Comparison of ENCODE assay signal across 19 mouse cellular contexts in genomic region chr2:164087416-164088017, GRCm38 (mm10). TPM values are rescaled to one million over a fixed set of nuclear protein-coding genes. Genes with fewer than 3 reads are reported as not detected.
A peak's percentile ranks its signal among the peaks of the same experiment; 100 is the strongest.
DNase-seq lines count a peak whose midpoint lies in the region; ATAC-seq and TF ChIP-seq lines count a peak whose summit lies in the region.
"Had no signal": no experiment of that assay in that cellular context is flagged by ENCODE, and none has a peak within 500 bp of the region (broad histone marks: within the 10 kb centered on the region; RNA-seq: fewer than 3 reads in every experiment).

No protein-coding gene starts in this region.

- WGBS in spleen, adult 2 months: 33% methylated on average over 6 of the region's 6 CpGs

- peaks cover 30% of the 10 kb centered on the region for H3K36me3 ChIP-seq in spleen, adult 2 months (ENCODE audit: control insufficient read depth, insufficient read depth, low read length)

- intact Hi-C loops in left cerebral cortex, postnatal 36 days (cut with DNase I): no loop called here

- no peak for TF ChIP-seq POLR2A in spleen, adult 2 months (IDR thresholded peaks at IDR 0.05; ENCODE audit: low read depth, low read length)

- TF ChIP-seq CTCF in spleen, adult 2 months (IDR thresholded peaks at IDR 0.05; ENCODE audit: extremely low read depth, insufficient read depth, insufficient read length, insufficient replicate concordance): no peak

- peaks cover 22% of the 10 kb centered on the region; the same call in 1 of the 2 replicates for H3K4me1 ChIP-seq in spleen, adult 2 months (ENCODE audit: control insufficient read depth, insufficient read depth, insufficient read length)
- H3K4me1 ChIP-seq: embryonic facial prominence, embryonic 10.5 days; forebrain, embryonic 13.5 days; heart, embryonic 15.5 days; hindbrain, embryonic 13.5 days had no signal

- H3K27me3 ChIP-seq in spleen, adult 2 months (ENCODE audit: control insufficient read depth, insufficient read depth, low read length): no peaks in the 10 kb centered on the region
- H3K27me3 ChIP-seq: forebrain, embryonic 13.5 days; heart, embryonic 15.5 days; hindbrain, embryonic 13.5 days had no signal

- ATAC-seq in CD4-positive, CD25-positive, alpha-beta regulatory T cell, adult 4 months: peak; percentile 40
- ATAC-seq in inflammation-experienced regulatory T-cells, adult 6 months: peak; percentile 21
- ATAC-seq: forebrain, embryonic 13.5 days; forebrain, postnatal 0 days had no signal

- no peak for DNase-seq in spleen, adult 2 months (ENCODE audit: low read depth in 1 of 2, low spot score in 2 of 2)
- DNase-seq in spleen, adult 18-20 months: no peak
- DNase-seq in CD4-positive helper T cell, adult 2 months (ENCODE audit: low read depth, low spot score): peak; percentile 66
- DNase-seq in left cerebral cortex, postnatal 36 days (ENCODE audit: low spot score in 2 of 2): no peak
- no peak for DNase-seq in kidney, postnatal 25 days
- DNase-seq: adrenal gland, adult 8-10 months; adrenal gland, postnatal 36 days; cerebellum, adult 2 months; cerebellum, postnatal 10 days; forebrain, postnatal 0 days; gastrocnemius, postnatal 14 days; heart, adult 2 months; heart, postnatal 14 days had no signal

- H3K4me3 ChIP-seq in spleen, adult 2 months (ENCODE audit: extremely low read depth, insufficient read depth, insufficient read length): no peak overlapping the region
- H3K4me3 ChIP-seq: embryonic facial prominence, embryonic 10.5 days; forebrain, embryonic 13.5 days; heart, adult 2 months; heart, embryonic 15.5 days; hindbrain, embryonic 13.5 days had no signal

- H3K27ac ChIP-seq in spleen, adult 2 months (ENCODE audit: insufficient read depth, low read length): peak overlapping the region; percentile 47
- H3K27ac ChIP-seq: embryonic facial prominence, embryonic 10.5 days; forebrain, embryonic 13.5 days; heart, adult 2 months; heart, embryonic 15.5 days; hindbrain, embryonic 13.5 days had no signal

RNA-seq across cellular contexts. Expression of gene Tomm34, which starts 16.5 kb away (rescaled TPM):
- 51.7 and 66.0 TPM in 2 replicates for polyA plus RNA-seq in spleen, adult 2 months (2012; rRNA removed)
- polyA plus RNA-seq in CD4-positive, CD25-positive, alpha-beta regulatory T cell, adult 4 months (2017; shearing (Covaris generic)): 100 to 1,000 TPM; 132 to 139 TPM
- polyA plus RNA-seq in inflammation-experienced regulatory T-cells, adult 6 months (2017; shearing (Covaris generic)): 100 to 1,000 TPM; 103 to 135 (median 128) TPM
- total RNA-seq in left cerebral cortex, postnatal 36 days (2021): 10 to 100 TPM; 72.6 to 72.8 TPM

RNA-seq across cellular contexts. Expression of gene Stk4, which starts 17.4 kb away (rescaled TPM):
- polyA plus RNA-seq in spleen, adult 2 months (2012; rRNA removed): 31.6 and 36.9 TPM in 2 replicates
- polyA plus RNA-seq in CD4-positive, CD25-positive, alpha-beta regulatory T cell, adult 4 months (2017; shearing (Covaris generic)): 100 to 1,000 TPM; 158 to 175 TPM
- 100 to 1,000 TPM; 167 to 200 (median 173) TPM for polyA plus RNA-seq in inflammation-experienced regulatory T-cells, adult 6 months (2017; shearing (Covaris generic))
- 10 to 100 TPM; 31.1 to 39.7 TPM for total RNA-seq in left cerebral cortex, postnatal 36 days (2021)
